Mouse (Mus musculus) ES-Bruce4 (cell line): ENCODE measurements around the gene Rad21l.

Experiments used
- CTCF ChIP-seq: IDR thresholded peaks from one replicate; pipeline ENCODE4 v1.8.1; 2011; ENCODE audit warnings: low read depth, low read length
- POLR2A ChIP-seq: IDR thresholded peaks from one replicate; pipeline ENCODE4 v1.8.1; 2011; ENCODE audit warnings: low read length; ENCODE audit not compliant: insufficient read depth

DNA sequence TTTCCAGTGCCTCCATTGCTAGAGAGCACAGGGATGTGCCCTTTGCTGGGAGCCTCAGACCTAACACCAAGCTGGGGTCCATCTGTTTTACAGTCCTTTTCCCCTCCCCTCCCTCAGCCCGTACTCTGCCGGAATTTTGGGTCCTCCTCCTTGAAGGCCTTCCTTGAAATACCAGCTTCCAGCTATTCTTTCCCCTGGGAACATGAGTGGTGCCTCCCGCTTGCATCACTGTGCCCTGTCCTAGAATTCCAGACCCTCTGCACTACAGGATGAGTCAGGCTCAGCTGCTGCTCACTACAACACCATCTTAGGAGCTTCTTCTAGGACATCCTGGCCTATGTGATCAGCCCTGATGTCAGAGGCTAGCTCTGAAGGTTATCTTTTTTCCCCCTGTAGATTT is 44.6 kb downstream of the Rad21l start:
- no peak for TF ChIP-seq CTCF
- no peak for TF ChIP-seq POLR2A
